14 mouse cellular contexts compared by ENCODE assay signal in the genomic region with DNA sequence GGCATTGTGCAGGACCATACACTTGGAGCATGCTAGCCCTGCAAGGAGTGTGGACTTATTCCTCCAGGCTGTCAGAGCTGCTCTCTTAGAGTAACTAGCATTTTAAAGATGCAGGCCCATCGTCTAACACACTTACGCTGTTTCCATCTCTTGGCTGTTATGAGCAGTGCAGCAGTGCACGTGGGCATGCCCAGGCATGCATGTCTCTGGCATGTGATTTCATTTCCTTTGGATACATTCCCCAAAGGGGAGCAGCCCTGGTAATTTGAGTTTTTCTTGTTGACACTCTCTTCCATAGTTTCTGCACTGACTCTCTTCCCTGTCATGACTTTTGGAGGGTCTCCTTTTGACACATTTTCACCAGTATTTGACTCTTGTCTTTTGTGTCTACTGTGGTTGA. TPM values are rescaled to one million over a fixed set of nuclear protein-coding genes. Genes with fewer than 3 reads are reported as not detected.
DNase-seq lines count a peak whose midpoint lies in the region; ATAC-seq and TF ChIP-seq lines count a peak whose summit lies in the region.
"Had no signal": no experiment of that assay in that cellular context is flagged by ENCODE, and none has a peak within 500 bp of the region (broad histone marks: within the 10 kb centered on the region; RNA-seq: fewer than 3 reads in every experiment).

No protein-coding gene starts in this region.

- H3K9ac ChIP-seq in CH12.LX (ENCODE audit: insufficient read depth, low read depth), result no peak overlapping the region
- no peak overlapping the region for H3K9ac ChIP-seq in forebrain, postnatal 0 days
- no peak overlapping the region for H3K9ac ChIP-seq in intestine, embryonic 16.5 days (ENCODE audit: low read depth, low read length)
- H3K9ac ChIP-seq: hindbrain, embryonic 15.5 days; liver, embryonic 15.5 days had no signal

- DNase-seq in kidney, adult 2 months, result peak; percentile 19
- DNase-seq in kidney, postnatal 14 days, result no peak
- DNase-seq in CH12.LX (ENCODE audit: extremely low read depth) (peak; percentile 43), R1 (ENCODE audit: low read depth, low spot score) (peak; percentile 31)
- no peak for DNase-seq in forebrain, postnatal 0 days
- DNase-seq in cerebellum, postnatal 36 days, result no peak
- DNase-seq: adrenal gland, postnatal 14 days; gastrocnemius, postnatal 36 days; right cerebral cortex, postnatal 25 days had no signal

- TF ChIP-seq EP300 in CH12.LX (IDR thresholded peaks at IDR 0.05; ENCODE audit: low read length), result peak; percentile 56

- ATAC-seq in forebrain, postnatal 0 days, result peak; percentile 69
- no peak for ATAC-seq in intestine, embryonic 16.5 days

- no peak for TF ChIP-seq CTCF in kidney, adult 2 months (conservative IDR thresholded peaks at IDR 0.05; ENCODE audit: insufficient read depth, insufficient read length, low read depth, low read length)
- TF ChIP-seq CTCF in CH12.LX (conservative IDR thresholded peaks at IDR 0.05 in 1 of 2, IDR thresholded peaks at IDR 0.05 in 1 of 2; ENCODE audit: low read depth in 2 of 2, low read length in 2 of 2), result no peak
- TF ChIP-seq CTCF in forebrain, postnatal 0 days (IDR thresholded peaks at IDR 0.05; ENCODE audit: low read depth), result 0 out of 2 replicates have a peak, but pooled peaks have one; percentile 4

- peak overlapping the region; percentile 26; the same call in 1 of the 2 replicates for H3K27ac ChIP-seq in kidney, adult 2 months (ENCODE audit: insufficient read depth, low read depth, low read length)
- no peak overlapping the region for H3K27ac ChIP-seq in CH12.LX (ENCODE audit: insufficient read depth, low read depth)
- no peak overlapping the region for H3K27ac ChIP-seq in forebrain, postnatal 0 days (ENCODE audit: low read depth, low read length)
- no peak overlapping the region for H3K27ac ChIP-seq in intestine, embryonic 16.5 days (ENCODE audit: low read length)
- H3K27ac ChIP-seq: hindbrain, embryonic 15.5 days; left cerebral cortex, adult 2 months; liver, embryonic 15.5 days had no signal

- no peak; the same call in 1 of the 2 replicates for TF ChIP-seq RAD21 in CH12.LX (IDR thresholded peaks at IDR 0.05; ENCODE audit: low read depth, low read length)

- H3K36me3 ChIP-seq in kidney, adult 2 months (ENCODE audit: control insufficient read depth, insufficient read depth, low read length), result no peaks in the 10 kb centered on the region
- H3K36me3 ChIP-seq in CH12.LX (replicated peaks in 1 of 2; ENCODE audit: control insufficient read depth in 1 of 2, insufficient read depth in 1 of 2, low read length in 1 of 2), result no peaks in the 10 kb centered on the region
- no peaks in the 10 kb centered on the region for H3K36me3 ChIP-seq in forebrain, postnatal 0 days (ENCODE audit: insufficient read depth)
- H3K36me3 ChIP-seq in intestine, embryonic 16.5 days (ENCODE audit: control insufficient read depth, insufficient read depth, low read length), result no peaks in the 10 kb centered on the region
- H3K36me3 ChIP-seq: hindbrain, embryonic 15.5 days; liver, embryonic 15.5 days had no signal

- no peaks in the 10 kb centered on the region for H3K9me3 ChIP-seq in CH12.LX (replicated peaks; ENCODE audit: low read length)
- H3K9me3 ChIP-seq in forebrain, postnatal 0 days (ENCODE audit: low read length), result no peaks in the 10 kb centered on the region
- no peaks in the 10 kb centered on the region for H3K9me3 ChIP-seq in intestine, embryonic 16.5 days (ENCODE audit: control insufficient read depth, low read length)
- H3K9me3 ChIP-seq: hindbrain, embryonic 15.5 days; liver, embryonic 15.5 days had no signal

- 42% methylated on average over 3 of the region's 3 CpGs for WGBS in kidney, adult 2 months
- 49% methylated on average over 3 of the region's 3 CpGs for WGBS in forebrain, postnatal 0 days
- 76% methylated on average over 3 of the region's 3 CpGs for WGBS in intestine, embryonic 16.5 days

- H3K79me2 ChIP-seq in CH12.LX (replicated peaks; ENCODE audit: control insufficient read depth, extremely low read depth, insufficient read depth, poor library complexity, severe bottlenecking), result no peaks in the 10 kb centered on the region

- H3K4me2 ChIP-seq in CH12.LX (ENCODE audit: insufficient read depth, low read depth, poor library complexity, severe bottlenecking), result no peak overlapping the region
- no peak overlapping the region for H3K4me2 ChIP-seq in forebrain, postnatal 0 days (ENCODE audit: low read depth)
- H3K4me2 ChIP-seq in intestine, embryonic 16.5 days (ENCODE audit: low read depth, low read length), result no peak overlapping the region
- H3K4me2 ChIP-seq: hindbrain, embryonic 15.5 days; liver, embryonic 15.5 days had no signal

- in situ Hi-C loops in CH12.LX (cut with MboI; ENCODE audit: low pct_ligation_motif_present, low pct_unique_long_range_greater_than_20kb, low sequenced_read_pairs), result no loop called here

- H3K4me1 ChIP-seq in kidney, adult 2 months (ENCODE audit: control insufficient read depth, insufficient read depth, low read length), result peaks cover 8% of the 10 kb centered on the region
- peaks cover 29 to 69% of the 10 kb centered on the region in 2 experiments for H3K4me1 ChIP-seq in CH12.LX (ENCODE audit: control insufficient read depth in 1 of 2, insufficient read depth in 2 of 2)
- 0 out of 2 replicates have a peak, but pooled peaks cover 4% of the 10 kb centered on the region for H3K4me1 ChIP-seq in forebrain, postnatal 0 days (ENCODE audit: insufficient read depth)
- H3K4me1 ChIP-seq in intestine, embryonic 16.5 days (ENCODE audit: control insufficient read depth, insufficient read depth, low read length), result peaks cover 19% of the 10 kb centered on the region

- dilution Hi-C loops in CH12.LX (cut with MboI; ENCODE audit: extremely low pct_ligation_motif_present, extremely low pct_unique_long_range_greater_than_20kb, low sequenced_read_pairs), result no loop called here

- no peak overlapping the region for H3K4me3 ChIP-seq in kidney, adult 2 months (ENCODE audit: insufficient read depth, low read depth, low read length)
- H3K4me3 ChIP-seq in CH12.LX (replicated peaks in 1 of 3; ENCODE audit: low read depth in 2 of 3, low read length in 2 of 3, poor library complexity in 1 of 3), result no peak overlapping the region
- H3K4me3 ChIP-seq in forebrain, postnatal 0 days (ENCODE audit: low read depth, low read length), result no peak overlapping the region
- no peak overlapping the region for H3K4me3 ChIP-seq in intestine, embryonic 16.5 days (ENCODE audit: low read length)
- H3K4me3 ChIP-seq: hindbrain, embryonic 15.5 days; left cerebral cortex, adult 2 months; liver, embryonic 15.5 days; myocyte had no signal

- H3K27me3 ChIP-seq in kidney, adult 2 months (replicated peaks; ENCODE audit: control insufficient read depth, insufficient read depth, low read length), result no peaks in the 10 kb centered on the region
- H3K27me3 ChIP-seq in CH12.LX (replicated peaks), result no peaks in the 10 kb centered on the region
- no peaks in the 10 kb centered on the region for H3K27me3 ChIP-seq in forebrain, postnatal 0 days (ENCODE audit: insufficient read depth, low read length)
- no peaks in the 10 kb centered on the region for H3K27me3 ChIP-seq in intestine, embryonic 16.5 days (replicated peaks; ENCODE audit: control insufficient read depth, insufficient read depth, low read length)
- H3K27me3 ChIP-seq: hindbrain, embryonic 15.5 days; liver, embryonic 15.5 days had no signal

- no peak for TF ChIP-seq POLR2A in kidney, adult 2 months (IDR thresholded peaks at IDR 0.05; ENCODE audit: low read depth, low read length)
- no peak for TF ChIP-seq POLR2A in CH12.LX (IDR thresholded peaks at IDR 0.05; ENCODE audit: low read depth, low read length)

TF ChIP-seq in CH12.LX, 34 proteins besides CTCF, POLR2A, EP300 and RAD21:
- TF ChIP-seq CHD1 (IDR thresholded peaks at IDR 0.05; ENCODE audit: low read depth, low read length), result peak; percentile 95; the same call in 1 of the 2 replicates
- TF ChIP-seq MAX (IDR thresholded peaks at IDR 0.05; ENCODE audit: low read length), result peak; percentile 85
- no peak for TF ChIP-seq KAT2A (IDR thresholded peaks at IDR 0.05; ENCODE audit: insufficient replicate concordance, low read length)
- peak; percentile 50; the same call in 1 of the 2 replicates for TF ChIP-seq IRF4 (IDR thresholded peaks at IDR 0.05; ENCODE audit: low read depth, low read length)
- no peak for TF ChIP-seq E2F4 (IDR thresholded peaks at IDR 0.05; ENCODE audit: insufficient replicate concordance, low read depth, low read length)
- TF ChIP-seq BHLHE40 (IDR thresholded peaks at IDR 0.05; ENCODE audit: low read depth, low read length), result peak; percentile 84
- 0 out of 2 replicates have a peak, but pooled peaks have one; percentile 33 for TF ChIP-seq NRF1 (IDR thresholded peaks at IDR 0.05; ENCODE audit: low read depth, low read length)
- peak; percentile 28; the same call in 1 of the 2 replicates for TF ChIP-seq MEF2A (IDR thresholded peaks at IDR 0.05; ENCODE audit: borderline replicate concordance, low read depth, low read length)
- no peak for TF ChIP-seq ZMIZ1 (IDR thresholded peaks at IDR 0.05; ENCODE audit: low read depth, low read length)
- TF ChIP-seq TCF12 (IDR thresholded peaks at IDR 0.05; ENCODE audit: low read depth, low read length), result peak; percentile 42; the same call in 1 of the 2 replicates
- TF ChIP-seq GABPA (IDR thresholded peaks at IDR 0.05; ENCODE audit: insufficient replicate concordance, low read depth, low read length), result no peak
- TF ChIP-seq MYC (IDR thresholded peaks at IDR 0.05; ENCODE audit: low read depth, low read length), result peak; percentile 78
- no peak; the same call in 1 of the 2 replicates for TF ChIP-seq USF1 (IDR thresholded peaks at IDR 0.05; ENCODE audit: low read depth, low read length)

RNA-seq across cellular contexts. Expression of gene Sh3bgrl2, which starts 20.8 kb away (rescaled TPM):
- 10.5 and 12.1 TPM in 2 replicates for polyA plus RNA-seq in kidney, adult 2 months (2012; rRNA removed)
- total RNA-seq in CH12.LX (2012; rRNA removed) (0.04 and 0.08 TPM in 2 replicates), CH12.LX (2014; rRNA removed) (0.27 TPM in 2 replicates)
- polyA plus RNA-seq in CH12.LX (2012; ENCODE audit: insufficient read length, low read depth), result 0.11 and 0.26 TPM in 2 replicates
- total RNA-seq in forebrain, postnatal 0 days (2014; rRNA removed), result 9.0 and 9.2 TPM in 2 replicates
- polyA plus RNA-seq in forebrain, postnatal 0 days (2015; fragmentation: Nextera tagmentation; extraction: Ambion mirVana), result 5.4 and 6.8 TPM in 2 replicates
- 16.5 and 17.9 TPM in 2 replicates for polyA plus RNA-seq in intestine, embryonic 16.5 days (2015; fragmentation: Nextera tagmentation; extraction: Ambion mirVana)

Comparison
In these comparisons a context has a peak if more than half of its experiments do, and no peak if none do; other contexts are left out.
1. DNase-seq: peak in kidney, adult 2 months (single experiment), CH12.LX (single experiment) and R1 (single experiment); none in kidney, postnatal 14 days (single experiment), forebrain, postnatal 0 days (single experiment) and cerebellum, postnatal 36 days (0 of 2).